Mouse (Mus musculus): ENCODE measurements around the gene Polr2a.

GRCm38 (mm10) chr11:69801379-69801977 is 43.0 kb upstream of the Polr2a start, which contains the start of gene Fgf11:
- no peak for TF ChIP-seq POLR2A (IDR thresholded peaks at IDR 0.05; ENCODE audit: borderline replicate concordance, insufficient read depth, low read length)
- TF ChIP-seq CTCF (IDR thresholded peaks at IDR 0.05; ENCODE audit: borderline replicate concordance, insufficient read depth, low read depth, low read length) = no peak

Measured in cerebellum, adult 2 months (tissue).